Mouse (Mus musculus) spleen, adult 18-20 months (tissue): ENCODE measurements around the gene Trappc6a.

Experiments
- DNase-seq, 2 experiments: peaks; one replicate each; pipeline ENCODE4 v3.0.0; 2022; ENCODE audit warnings: mixed read lengths in 2 of 2

Trappc6a gene

GRCm38 (mm10) chr7:19524420-19525104 lies 16.4 kb downstream of the Trappc6a start:
- no peak for DNase-seq

GRCm38 (mm10) chr7:19525105-19525481 lies 16.9 kb downstream of the Trappc6a start:
- no peak for DNase-seq

DNA sequence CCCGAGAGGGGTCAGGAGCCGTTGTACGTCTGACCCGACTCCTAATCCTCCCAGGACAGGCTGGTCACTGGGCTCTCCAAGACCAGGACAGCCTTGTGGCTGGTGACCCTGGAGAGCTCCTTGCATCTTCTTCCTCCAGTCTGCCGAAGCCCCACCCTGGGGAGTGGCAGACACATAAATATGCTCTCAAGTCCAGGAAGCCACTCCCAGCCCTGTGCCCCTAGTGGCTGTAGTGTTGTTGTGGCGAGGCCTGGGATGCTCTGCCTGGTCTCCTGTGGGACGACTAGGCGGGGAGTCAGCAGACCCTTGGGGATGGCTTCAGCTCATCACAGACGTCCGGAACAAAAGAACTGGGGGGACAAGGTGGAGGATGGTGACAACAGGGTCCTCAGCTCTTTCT lies 22.9 kb downstream of the Trappc6a start:
- DNase-seq = no peak

GRCm38 (mm10) chr7:19532240-19532639 lies 24.0 kb downstream of the Trappc6a start:
- no peak for DNase-seq

DNA sequence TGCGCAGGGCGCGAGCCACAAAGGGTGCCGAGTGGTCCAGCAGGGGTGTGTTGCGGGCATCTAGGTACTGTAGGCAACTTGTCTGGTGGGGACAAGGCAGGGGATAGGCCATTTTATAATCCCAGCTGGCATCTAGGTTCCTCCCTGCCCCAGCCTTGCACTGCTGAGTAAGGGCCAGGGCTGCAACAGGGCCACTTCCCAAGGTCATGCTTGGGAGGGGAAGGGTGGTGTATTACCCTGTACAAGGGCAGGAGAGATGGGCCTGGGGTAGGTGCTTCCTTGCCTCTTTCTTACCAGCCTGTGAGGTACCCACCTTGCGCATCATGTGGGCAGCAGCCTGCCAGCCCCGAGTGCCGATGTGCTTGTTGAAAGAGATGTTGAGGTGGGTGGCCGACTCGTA lies 26.5 kb downstream of the Trappc6a start:
- DNase-seq = no peak

DNA sequence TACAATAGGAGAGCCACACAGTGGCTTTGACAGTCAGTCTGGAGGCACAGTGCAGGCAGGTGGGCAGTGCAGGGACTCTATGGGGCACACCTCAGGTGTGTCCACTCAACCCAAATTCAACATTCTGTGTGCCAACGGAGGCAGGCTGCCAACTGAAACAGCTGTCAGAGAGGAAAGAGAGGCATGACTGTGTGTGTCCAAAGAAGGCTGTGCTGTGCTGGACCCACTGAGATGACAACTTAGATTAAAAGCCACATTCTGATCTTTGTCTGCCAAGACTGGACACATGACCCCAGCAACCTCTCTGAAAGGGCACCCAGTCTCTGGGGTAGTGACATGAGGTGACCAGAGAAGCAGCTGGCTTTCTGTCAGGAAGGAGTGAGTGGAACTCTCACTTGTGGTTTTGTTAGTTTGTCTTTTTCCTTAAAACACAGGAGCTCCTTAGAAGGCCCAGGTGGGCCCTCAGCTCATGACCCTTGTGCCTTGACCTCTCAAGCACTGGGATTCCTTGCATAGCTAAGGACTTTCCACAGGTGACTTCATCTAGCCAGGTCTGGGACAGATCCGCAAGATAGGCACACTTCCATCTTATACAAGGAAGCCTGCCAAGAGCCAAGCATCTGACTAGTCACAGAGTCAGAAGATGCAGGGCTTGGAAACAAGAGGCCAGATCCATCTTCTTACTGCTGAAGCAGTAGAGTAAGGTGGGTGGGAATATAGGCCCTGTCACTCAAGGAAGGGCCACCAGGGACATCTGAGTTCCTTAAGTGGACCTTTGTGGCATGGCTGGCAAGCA lies 32.8 kb downstream of the Trappc6a start:
- DNase-seq = no peak

DNA sequence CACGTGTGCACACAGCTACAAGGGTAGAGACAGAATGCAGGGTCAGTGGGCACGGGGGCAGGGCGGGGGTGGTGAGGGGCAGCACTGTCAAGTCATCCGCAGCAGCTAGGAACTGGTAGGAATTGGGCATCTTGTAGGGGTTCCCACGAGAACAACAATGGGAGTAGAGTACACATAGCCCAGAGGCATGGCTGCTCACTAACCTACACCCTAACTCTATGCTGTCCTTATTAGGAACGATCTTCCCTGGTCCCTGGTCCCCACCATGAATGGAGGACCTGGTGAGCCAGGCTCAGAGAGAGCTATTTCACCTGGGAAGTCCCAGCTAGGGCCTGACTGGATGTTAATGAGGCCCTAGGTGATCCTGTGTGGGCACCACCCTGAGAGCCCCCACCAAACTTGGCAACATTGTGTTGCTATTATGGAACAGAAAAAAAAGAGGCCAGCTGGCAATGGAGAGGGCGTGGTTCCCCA lies 33.5 kb downstream of the Trappc6a start:
- DNase-seq = no peak

GRCm38 (mm10) chr7:19542155-19542691 lies 34.0 kb downstream of the Trappc6a start:
- DNase-seq = no peak

GRCm38 (mm10) chr7:19543584-19543983 lies 35.4 kb downstream of the Trappc6a start:
- peak in 1 of 2 experiments; percentile 35 for DNase-seq

- DNase-seq = no peak
These were observed 37.8 kb downstream of the Trappc6a start for GRCm38 (mm10) chr7:19546007-19546406.

DNA sequence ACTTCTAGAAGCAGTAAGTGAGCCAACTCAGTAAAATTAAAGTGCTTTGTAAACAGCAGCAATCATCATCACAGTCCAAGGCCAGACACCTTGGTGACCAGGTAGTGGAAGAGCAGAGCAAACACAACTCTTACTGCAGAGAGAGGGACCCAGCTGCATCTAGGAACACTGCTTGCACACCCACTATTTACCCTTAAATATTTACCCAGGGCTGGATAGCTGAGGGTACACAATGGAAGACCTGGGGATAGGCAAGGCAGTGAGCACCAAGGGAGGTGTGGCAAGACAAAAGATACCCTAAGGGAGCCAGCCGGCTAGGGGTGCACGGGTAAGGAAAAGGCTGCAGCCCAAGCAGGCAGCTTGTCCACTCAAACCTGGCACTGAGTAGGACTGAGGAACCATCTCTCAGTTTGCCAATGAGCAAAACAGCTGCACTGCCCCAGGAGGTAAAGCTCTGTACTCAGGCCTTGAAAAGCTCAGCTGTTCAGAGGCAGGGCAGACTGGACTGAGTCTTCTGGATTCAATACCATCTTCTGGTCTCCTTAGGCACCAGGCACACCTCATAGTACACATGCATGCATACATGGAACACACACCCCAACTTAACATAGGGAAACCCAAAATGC lies 39.3 kb downstream of the Trappc6a start:
- DNase-seq = no peak

- no peak for DNase-seq
These were observed 41.2 kb downstream of the Trappc6a start for GRCm38 (mm10) chr7:19549394-19549793.

- DNase-seq = no peak
These were observed 43.4 kb downstream of the Trappc6a start for GRCm38 (mm10) chr7:19551634-19552033.

GRCm38 (mm10) chr7:19552443-19552842 lies 44.2 kb downstream of the Trappc6a start:
- DNase-seq = no peak

DNA sequence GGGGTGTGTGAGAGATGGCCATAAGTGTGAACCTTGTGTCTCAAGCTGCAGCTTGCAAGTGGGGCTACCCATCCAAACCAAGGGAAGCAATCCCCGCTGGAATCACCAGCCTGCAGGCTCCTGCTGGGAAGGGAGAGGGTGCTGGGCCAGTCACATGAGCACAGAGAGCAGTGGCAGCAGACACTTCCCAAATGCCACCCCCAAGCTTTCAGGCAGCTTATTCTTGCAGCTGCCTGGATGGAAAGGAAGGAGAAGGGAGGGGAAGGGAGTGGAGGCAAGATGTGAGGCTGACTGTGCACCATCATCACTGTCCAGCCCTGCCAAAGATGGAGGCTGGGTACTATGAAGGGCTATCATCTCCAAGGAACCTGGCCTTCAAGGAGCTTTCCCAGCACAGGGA lies 46.0 kb downstream of the Trappc6a start:
- DNase-seq = no peak

GRCm38 (mm10) chr7:19557086-19557485 lies 48.9 kb downstream of the Trappc6a start:
- no peak for DNase-seq

GRCm38 (mm10) chr7:19557982-19558900 lies 50.0 kb downstream of the Trappc6a start:
- no peak for DNase-seq

- DNase-seq = no peak
These were observed 50.8 kb downstream of the Trappc6a start for GRCm38 (mm10) chr7:19558965-19559364.

GRCm38 (mm10) chr7:19560491-19561260 lies 52.5 kb downstream of the Trappc6a start:
- DNase-seq = no peak

GRCm38 (mm10) chr7:19561431-19561764 lies 53.2 kb downstream of the Trappc6a start:
- DNase-seq = no peak

- peak; percentile 80 to 87 for DNase-seq
These were observed 53.8 kb downstream of the Trappc6a start for GRCm38 (mm10) chr7:19561765-19562642.
